Mouse (Mus musculus): ENCODE data around the gene Hsd17b1. TPM values are rescaled to one million over a fixed set of nuclear protein-coding genes. Genes with fewer than 3 reads are reported as not detected.
A peak's percentile ranks its signal among the peaks of the same experiment; 100 is the strongest.

Gene Hsd17b1
- not detected for total RNA-seq (2021)
- long read RNA-seq, experiment 1: 0 reads
- long read RNA-seq, experiment 2: 0 reads

DNA sequence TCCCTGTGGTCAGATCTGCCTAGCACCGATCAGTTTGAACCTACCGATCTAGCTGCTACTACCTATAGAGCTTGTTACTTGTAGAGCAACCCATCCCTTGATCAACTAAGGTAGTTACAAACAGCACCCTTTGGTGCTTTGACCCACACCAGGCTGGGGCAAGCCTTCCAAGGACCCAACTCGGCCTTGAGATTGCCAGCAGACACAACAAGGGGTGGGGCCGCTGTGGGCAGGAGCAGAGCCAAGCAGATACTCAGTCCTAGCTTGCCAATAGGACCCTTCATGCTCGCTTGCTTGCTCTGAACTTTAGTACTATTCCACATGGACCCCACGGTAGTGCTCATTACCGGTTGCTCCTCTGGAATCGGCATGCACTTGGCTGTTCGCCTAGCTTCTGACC, at the start of gene Hsd17b1:
Gene Hsd17b1 (plus strand): TSS at position 291 of the 400 bp plus-strand sequence.
- no peak for DNase-seq

DNA sequence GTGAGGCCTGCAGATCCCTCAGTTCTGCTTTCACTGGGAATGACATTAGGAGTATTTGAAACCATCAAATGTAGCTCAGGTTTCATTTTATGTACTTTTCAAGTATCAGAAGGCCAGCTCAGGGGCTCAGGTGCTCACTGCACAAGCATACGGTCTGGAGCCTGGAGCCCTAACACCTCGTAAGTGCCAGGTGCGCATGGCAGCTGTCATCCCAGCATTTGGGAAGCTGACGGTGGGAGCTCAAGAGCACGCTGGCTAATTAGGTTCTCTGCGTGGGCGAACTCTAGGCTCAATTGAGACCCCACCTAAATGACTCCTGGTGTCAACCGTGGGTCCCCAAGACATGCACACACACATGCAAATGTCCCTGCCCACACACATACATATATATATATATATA, 48.9 kb upstream of the Hsd17b1 start:
- no peak for DNase-seq

DNA sequence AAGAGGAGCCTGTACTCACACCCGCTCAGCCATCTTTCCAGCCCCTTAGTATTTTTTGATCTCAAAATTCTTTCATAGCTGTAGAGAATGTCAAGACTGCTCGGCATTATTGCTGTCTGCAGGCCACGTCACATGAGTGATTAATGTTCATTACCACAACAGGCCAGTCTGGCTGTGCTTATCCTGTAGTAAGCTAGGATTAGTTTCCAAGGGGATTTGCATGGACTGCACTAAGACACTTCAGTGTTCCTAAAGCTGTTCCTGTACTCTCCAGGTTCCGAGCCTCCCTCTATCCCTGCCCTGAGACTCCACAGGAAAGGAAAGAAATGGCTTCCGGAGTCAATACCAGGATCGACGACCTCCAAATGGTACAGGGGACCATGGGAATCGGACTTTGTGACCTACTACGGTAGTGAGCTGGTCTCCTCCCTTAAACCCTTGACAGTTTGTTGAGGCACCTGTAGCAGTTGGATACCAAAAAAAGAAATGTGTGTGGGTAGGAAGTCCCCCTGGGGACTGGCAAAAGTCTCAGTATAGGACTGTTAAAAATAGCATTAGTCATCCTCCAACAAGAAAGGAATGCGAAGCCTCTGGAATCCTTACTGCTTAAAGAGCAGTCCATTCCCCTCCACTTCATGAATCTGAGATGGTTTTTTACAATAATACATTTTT, 47.9 kb upstream of the Hsd17b1 start:
- DNase-seq: no peak

DNA sequence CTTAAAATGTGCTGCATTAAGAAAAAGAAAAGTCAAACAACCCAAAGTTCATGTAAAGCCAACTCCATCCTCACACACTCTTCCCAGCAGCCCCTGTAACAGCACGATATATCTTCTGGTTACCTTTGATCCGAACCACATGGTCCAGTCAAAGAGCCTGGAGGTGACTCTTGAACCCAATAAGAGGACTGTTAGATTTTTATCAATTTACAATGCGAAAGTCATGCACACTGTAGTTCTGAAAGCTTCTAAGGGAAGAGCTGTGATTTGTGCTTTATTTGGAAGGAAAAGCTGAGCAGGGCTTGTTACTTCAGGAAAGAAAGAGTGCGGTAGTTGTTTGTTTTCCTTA, 47.4 kb upstream of the Hsd17b1 start:
- no peak for DNase-seq

DNA sequence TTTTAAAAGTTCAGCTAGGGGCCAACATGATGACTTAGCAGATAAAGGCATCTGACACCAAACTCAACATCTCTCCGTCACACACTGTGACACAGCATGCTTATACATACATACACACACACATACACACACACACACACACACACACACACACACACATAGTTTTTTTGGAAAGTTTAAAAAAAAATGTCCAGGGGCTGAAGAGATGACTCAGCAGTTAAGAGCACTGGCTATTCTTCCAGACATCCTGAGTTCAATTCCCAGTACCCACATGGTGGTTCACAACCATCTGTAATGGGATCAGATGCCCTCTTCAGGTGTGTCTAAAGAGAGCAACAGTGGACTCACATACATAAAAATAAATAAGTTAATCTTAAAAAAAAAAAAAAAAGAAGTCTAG, 46.7 kb upstream of the Hsd17b1 start:
- DNase-seq: no peak

DNA sequence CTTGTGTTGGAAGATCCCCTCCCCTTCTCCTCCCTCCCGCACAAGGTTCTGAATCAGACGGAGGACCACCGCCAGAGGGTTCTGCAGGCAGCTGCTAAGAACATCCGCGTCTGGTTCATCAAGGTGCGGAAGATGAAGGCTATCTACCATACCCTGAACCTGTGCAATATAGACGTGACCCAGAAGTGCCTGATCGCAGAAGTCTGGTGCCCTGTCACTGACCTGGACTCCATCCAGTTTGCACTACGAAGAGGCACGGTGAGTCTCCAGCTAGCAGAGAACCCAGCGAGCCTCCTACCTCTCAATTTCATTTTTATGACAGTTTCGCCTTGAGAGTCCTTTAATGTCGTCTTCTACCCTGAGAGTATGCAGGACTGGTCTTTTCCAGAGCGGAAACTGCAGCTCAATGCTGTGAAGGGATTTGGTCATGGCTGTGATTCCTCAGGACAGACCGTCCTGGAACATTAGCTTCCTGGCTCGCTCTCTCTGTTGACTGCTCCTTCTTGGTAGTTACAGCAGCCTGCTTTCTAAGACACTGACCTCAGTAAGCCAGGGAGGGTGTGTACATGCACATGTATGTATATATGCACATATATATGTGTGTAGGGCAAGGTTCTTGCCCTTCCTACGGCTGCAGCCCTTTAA, 44.2 kb upstream of the Hsd17b1 start:
- DNase-seq: no peak

DNA sequence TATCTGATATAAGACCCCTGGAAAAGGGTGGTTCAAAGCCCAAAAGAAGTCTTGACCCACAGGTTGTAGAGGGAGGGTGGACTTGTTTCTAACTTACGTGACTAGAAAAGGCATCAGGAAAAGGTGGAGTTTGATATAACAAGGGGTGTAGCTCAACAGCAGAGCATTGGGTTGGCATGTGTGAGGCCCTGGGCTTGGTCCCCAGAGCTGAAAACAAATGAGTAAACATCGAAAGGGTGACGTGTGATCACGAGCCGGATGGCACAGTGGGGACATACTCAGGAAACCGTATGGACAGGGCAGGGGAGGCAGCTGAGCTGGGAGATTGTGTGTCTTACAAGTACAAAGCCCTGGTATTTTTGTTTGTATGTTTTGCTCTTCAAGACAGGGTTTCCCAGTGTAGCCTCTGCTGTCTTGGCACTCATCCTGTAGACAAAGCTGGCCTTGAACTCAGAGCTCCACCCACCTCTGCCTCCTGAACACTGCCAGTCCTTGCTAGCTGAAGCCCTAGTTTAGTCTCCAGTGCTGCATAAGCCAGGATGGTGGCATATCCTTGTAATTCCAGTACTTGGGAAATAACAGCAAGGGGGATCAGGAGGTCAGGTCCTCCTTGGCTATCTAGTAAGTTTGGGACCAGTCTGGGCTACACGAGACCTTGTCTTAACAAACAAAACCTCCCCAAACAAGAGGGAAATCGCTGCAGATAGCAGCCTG, 43.4 kb upstream of the Hsd17b1 start:
- DNase-seq: no peak

DNA sequence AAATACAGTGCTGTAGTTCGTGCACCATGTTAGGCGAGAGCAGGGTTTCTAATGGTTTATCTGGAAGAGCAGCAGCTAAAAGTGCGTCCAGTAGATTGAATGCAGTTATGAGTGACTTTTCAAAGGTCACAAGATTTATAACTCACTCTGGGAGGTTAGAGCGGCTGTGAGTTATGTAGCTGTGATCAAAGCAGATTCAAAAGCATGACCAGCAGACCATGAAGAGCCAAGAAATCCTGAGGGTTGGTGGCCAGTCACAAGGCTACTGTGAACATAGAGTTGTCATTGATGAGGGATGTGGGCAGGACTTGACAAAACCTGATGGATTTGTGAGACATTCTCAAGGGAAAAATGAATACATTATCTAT, 42.9 kb upstream of the Hsd17b1 start:
- no peak for DNase-seq

DNA sequence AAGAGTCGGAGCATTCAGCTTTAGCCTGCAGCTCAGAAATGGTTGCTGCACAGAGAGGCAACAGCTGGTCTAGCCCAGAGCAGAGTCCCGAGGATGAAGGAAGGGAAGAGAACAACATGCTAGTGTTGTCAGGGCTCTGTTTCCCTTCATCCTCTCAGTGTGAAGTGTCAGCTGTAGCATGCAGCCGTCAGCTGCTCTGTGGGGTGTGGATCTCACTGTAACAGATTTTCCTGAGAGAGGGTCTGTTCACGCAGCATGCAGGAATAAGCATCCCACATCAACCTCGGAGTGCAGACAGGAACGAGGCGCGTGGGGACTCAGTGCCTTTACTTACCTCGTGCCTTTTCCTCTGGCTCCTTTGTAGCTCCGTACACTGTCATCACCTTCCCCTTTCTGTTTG, 40.4 kb upstream of the Hsd17b1 start:
- DNase-seq: no peak

DNA sequence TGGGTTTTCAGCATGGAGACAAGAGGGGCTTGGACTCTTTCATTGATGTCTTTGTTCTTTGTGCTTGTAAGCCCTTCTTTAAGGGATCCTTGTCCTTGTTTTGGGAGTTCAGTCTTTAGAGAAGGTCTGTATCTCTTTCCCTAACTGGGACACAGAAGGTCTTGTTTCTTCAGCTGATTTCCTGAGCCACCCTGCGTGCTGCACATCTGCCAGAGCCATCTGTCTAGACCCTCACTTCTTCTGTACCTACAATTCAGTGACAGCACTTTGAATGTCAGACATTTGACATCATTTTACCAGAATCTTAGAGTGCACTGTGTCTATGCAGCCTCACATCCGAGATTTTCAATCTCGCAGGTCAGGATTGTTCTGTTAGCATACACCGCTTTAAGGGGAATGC, 32.4 kb upstream of the Hsd17b1 start:
- no peak for DNase-seq

DNA sequence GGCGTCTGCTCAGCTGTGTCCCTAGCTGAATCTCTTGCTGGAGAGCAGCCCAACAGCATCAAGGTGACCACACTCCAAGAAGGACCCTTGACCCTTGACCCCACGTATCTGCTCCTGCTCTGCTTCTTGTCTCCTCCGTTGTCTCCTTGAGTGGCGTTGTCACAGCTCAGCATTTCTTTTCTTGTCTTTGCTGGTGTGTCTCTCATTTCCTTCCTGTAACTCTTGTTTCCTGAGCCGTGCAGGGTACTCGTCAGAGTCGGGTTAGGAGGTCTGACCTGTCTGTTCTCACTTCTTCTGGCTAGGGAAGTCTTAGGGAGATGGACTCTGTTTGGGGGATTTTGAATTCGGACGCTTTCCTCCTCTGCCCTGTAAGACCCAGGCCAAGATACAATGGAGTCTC, 31.8 kb upstream of the Hsd17b1 start:
- DNase-seq: no peak

DNA sequence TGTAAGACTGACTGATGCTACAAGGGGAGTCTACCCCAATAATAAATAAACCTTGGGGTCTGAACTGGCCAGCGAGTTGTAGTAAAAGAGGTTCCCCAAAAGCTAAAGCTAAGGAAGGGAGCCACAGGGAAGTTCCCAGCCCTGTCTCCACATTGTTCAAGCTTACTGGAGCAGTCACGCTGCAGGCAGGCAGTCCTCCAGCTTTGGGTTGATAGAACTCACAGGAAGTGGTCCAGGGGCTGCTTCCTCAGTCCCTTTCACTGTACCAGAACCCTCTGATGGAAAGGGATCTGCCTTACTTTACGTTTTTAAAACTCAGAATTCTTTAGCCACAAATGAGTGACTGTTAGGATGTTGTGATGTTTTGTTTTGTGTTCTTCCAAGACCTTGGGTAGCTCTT, 30.7 kb upstream of the Hsd17b1 start:
- no peak for DNase-seq

DNA sequence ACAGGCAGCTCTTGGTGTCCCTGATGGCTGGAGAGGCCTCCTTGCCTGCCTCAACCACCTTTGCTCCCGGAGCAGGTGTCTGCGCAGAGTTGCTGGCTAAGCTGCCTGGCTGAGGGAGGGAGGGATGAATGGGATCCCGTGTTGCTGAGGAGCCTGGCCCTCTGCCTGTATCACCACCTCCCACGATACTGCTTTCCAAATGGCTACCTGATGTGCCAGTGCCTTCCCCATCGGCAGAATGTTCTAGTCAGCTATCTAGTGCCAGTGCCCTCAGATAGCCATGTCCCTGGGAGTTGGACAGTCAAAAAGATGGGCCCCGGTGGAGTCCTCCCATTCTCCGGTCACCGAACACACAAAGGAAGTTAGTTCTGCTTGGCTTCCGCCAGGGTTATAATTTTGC, 27.9 kb upstream of the Hsd17b1 start:
- DNase-seq: no peak

DNA sequence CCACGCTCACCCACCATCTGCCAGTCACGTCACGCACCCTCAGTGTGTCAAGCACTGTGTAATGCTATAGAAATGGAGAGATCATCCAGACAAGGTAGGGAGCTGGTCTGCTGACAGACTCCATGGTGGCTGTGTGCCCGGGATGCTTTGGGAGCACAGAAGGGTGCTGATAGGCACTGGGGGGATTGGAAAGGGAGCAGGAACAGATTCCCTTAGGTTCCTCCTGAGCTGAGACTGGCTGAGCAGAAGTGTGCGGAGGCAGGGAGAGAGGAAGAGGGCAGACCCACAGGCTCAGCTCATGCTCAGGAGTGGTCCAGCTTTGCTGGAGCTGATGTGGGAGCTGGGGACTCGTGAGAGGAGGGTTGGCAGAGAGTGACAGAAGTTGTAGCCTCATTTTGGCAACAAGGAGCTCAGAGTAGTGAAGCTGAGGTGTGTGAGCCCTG, 27.1 kb upstream of the Hsd17b1 start:
- no peak for DNase-seq

DNA sequence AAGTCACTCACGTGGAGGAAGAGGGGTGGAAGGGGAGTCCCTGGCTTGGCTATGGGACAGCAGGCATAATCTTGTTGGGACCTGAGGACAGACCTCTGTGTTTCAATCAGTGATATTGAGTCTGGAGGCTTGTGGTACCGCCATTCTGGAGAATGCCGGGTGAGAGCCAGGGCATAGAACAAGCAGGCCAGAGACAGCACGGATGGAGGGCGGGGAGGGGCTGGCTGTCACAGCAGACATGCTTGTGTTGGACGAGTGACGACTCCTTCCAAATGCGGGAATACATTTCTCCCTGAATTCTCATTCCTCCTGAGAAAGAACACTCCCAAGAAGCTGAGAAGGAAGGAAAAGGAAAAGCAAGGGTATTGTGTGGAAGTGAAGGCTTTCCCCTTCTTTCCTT, 26.6 kb upstream of the Hsd17b1 start:
- DNase-seq: no peak

DNA sequence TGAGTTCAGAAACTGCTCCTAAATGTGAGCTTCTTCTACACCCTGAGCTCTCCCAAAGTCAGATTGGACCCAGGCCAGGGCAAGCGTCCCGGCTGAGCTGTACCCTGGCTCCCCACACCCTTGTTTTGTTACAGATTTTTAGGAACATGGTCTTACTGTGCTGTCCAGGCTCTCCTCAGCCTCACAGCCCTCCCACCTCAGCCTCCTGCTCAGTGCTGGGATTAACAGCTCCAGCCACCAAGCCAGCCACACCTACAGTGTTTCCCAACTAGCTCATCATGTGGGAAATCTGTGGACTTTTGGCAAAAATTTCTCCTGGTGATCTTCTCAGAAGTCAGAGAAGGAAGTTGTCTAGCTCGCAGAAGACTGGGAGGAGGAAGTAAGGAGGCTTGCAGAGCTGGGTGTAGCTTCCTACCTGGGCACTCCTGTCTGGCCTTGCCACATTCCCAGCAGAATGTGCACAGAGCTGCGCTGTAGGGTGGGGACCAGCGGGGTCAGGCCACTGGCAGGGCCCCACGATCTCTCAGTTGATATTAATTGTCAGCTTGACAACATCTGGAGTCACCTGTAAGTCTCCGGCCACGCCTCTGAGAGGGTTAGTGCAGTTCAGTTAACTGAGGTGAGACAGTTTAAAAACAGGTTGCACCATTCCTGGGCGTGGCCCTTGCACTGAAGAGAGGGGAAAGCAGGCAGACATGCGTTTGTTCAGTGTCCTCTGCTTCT, 25.3 kb upstream of the Hsd17b1 start:
- peak; percentile 84 for DNase-seq

DNA sequence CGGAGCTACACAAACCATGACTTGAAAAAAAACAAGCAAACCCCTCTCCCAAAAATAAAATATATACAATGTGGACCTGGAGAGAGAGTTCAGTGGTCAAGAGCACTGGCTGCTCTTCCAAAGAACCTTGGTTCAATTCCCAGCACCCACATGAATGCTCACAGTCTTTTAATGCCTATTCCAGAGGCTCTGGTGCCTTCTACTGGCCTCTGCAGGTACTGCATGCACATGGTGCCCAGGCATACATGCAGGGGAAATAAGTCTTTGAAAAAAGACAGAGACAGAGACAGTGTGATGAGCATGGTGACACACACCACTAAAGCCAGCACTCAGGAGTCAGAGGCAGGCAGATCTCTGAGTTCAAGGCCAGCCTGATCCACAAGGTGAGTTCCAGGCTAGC, 24.2 kb upstream of the Hsd17b1 start:
- DNase-seq: no peak

DNA sequence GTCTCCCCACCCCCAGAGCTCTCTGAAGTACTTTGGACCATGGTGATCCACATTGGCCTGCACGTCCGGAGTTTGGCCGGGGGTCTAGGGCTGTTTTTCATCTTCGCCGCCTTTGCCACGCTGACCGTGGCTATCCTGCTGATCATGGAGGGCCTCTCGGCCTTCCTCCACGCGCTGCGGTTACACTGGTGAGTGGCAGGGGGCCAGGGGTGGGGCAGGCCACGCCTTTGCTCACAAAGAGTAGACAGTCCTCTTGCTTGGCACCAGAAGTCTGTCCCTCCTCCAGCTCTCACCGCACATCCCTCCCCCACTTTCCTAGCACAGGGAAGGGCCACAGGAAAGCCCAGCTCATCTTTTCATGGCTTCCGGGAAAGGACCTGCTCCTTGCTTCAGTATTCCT, 22.8 kb upstream of the Hsd17b1 start:
- DNase-seq: no peak

DNA sequence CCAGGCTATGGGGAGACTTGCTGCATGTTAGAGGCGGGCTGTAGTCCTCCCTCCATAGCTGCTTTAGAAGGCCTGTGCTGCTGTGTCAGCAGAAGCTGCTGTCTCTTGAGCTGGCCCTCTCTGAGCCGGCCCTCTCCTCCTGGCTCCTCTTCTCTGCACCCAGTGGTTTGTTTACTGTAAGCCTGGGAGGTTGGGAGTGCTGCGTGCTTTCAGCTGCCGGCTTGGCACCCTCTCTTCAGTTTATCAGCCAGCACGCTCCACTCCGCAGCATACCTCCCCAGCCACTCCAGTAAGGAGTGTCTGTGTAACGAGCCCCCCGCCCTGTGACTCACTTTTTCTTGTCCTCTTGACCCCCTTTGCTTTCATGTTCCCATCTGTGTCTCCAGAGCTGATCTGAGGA, 21.3 kb upstream of the Hsd17b1 start:
- peak; percentile 72 for DNase-seq

DNA sequence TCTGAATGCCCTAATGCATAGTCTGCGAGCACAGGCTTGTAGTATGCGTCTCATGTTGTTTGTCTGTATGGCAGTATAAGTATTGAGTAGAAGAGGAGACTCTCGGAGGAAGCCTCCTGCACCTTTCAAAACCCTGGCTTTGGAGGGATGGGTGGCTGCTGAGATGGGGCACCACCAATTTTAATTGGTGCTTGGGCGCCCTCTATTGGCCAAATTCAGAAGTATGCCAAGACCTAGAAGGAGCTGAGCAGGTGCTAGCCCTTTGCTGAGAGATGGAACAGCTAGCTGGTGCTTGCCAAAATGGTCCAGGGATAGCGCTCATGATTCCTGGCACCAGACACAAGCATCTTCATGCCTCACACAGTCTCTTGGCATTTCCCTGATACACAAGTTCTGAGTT, 20.4 kb upstream of the Hsd17b1 start:
- DNase-seq: peak; percentile 82

DNA sequence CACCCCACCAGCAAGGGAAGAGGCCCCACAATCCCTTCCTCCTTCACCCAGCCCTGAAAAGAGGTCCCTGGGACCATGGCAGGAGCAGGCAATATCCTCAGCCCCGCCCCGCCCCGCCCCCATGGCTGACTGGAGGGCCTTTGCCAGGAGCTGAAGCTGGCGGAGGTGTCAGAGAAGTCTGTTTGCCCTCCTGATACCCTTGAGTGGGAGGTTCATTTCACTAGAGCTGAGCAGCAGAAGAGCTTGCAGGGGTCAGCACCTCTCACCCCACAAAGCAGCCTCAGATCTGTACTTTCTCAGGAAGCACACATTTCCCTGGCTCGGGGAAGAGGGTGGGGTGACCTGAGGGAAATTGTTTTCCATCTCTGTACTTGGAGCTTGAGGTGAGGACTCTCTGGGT, 19.5 kb upstream of the Hsd17b1 start:
- peak; percentile 61 for DNase-seq

DNA sequence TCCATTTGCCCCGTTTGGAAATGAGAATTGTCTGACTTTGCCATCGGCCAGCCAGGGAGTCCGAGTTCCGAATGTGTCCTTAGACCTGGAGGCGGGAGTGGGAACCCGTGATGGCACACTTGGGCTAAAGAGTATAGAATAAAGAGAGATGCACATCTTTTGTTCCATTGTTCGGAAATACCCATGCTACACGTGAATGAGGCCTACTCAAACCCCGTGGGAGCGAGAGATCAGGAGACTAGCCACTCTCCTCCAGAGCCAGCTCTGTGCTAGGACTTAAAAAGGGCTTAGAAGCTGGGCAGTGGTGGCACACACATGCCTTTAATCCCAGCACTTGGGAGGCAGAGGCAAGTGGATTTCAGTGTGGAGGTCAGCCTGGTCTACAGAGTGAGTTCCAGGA, 18.7 kb upstream of the Hsd17b1 start:
- DNase-seq: no peak

DNA sequence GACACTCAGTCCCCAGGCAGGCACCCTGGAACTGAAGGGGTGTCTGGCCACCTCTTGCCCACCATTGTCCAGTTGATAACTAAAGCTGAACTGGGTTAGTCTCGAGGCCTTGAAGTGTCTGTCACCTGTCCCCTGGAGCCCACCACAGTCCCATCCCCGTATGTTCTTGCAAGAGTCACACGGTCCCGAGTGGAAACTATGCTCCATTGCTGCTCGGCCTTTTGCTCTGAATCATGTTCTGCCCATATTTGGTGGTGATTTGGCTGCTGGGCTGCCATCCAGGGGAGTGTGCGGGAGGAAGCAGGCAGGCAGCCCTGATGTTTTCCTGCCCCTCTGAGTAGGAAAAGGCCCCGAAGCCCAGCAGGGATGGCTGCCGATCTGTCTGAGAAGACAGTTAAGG, 18.1 kb upstream of the Hsd17b1 start:
- peak; percentile 77 for DNase-seq

All from gastrocnemius, postnatal 25 days (tissue).